Mouse (Mus musculus) liver, embryonic 15.5 days (tissue): ENCODE measurements around the gene Hspb3. TPM values are rescaled to one million over a fixed set of nuclear protein-coding genes. Genes with fewer than 3 reads are reported as not detected.

Experiments
- ATAC-seq: fragments of 200-750 bp; cut with Nextera tagmentation; 2 replicates; pipeline ENCODE4 v1.8.0; 2017; ENCODE audit warnings: moderate number of reproducible peaks, mild to moderate bottlenecking, moderate library complexity; ENCODE audit not compliant: insufficient read depth
- H3K27ac ChIP-seq: fragments of 300-500 bp; sonication (generic); replicated peaks from 2 replicates; pipeline ENCODE4 v1.5.1; 2015; ENCODE audit warnings: mild to moderate bottlenecking, inconsistent platforms
- H3K27me3 ChIP-seq: fragments of 300-500 bp; sonication (generic); 2 replicates; pipeline ENCODE4 v1.6.1; 2015; ENCODE audit warnings: mild to moderate bottlenecking, inconsistent platforms
- H3K36me3 ChIP-seq: fragments of 300-500 bp; sonication (generic); replicated peaks from 2 replicates; pipeline ENCODE4 v1.6.1; 2015; ENCODE audit warnings: moderate library complexity, mild to moderate bottlenecking, inconsistent platforms
- H3K4me1 ChIP-seq: fragments of 300-500 bp; sonication (generic); replicated peaks from 2 replicates; pipeline ENCODE4 v1.6.1; 2015; ENCODE audit warnings: inconsistent platforms
- H3K4me2 ChIP-seq: fragments of 300-500 bp; sonication (generic); 2 replicates; pipeline ENCODE4 v1.6.1; 2015; ENCODE audit warnings: moderate library complexity, mild to moderate bottlenecking, inconsistent platforms
- H3K4me3 ChIP-seq: fragments of 300-500 bp; sonication (generic); replicated peaks from 2 replicates; pipeline ENCODE4 v1.5.1; 2015; ENCODE audit warnings: mild to moderate bottlenecking, inconsistent platforms
- H3K9ac ChIP-seq: fragments of 300-500 bp; sonication (generic); 2 replicates; pipeline ENCODE4 v1.6.1; 2015; ENCODE audit warnings: moderate library complexity, mild to moderate bottlenecking, inconsistent platforms
- H3K9me3 ChIP-seq: fragments of 300-500 bp; sonication (generic); replicated peaks from 2 replicates; pipeline ENCODE4 v1.6.1; 2016; ENCODE audit warnings: inconsistent platforms
- WGBS: fragments of 180-500 bp; shearing (Covaris S2); methylation state at CpG from one replicate; pipeline ENCODE4 v1.1.7; 2015; ENCODE audit warnings: mixed read lengths; ENCODE audit not compliant: insufficient replicate concordance; 5-methylcytosine and 5-hydroxymethylcytosine counted together
- polyA plus RNA-seq: library from polyadenylated mRNA; unstranded; fragments of >200 nt; fragmentation: Nextera tagmentation; extraction: Ambion mirVana; gene quantifications from 2 replicates; pipeline ENCODE4 v1.2.1, GENCODE M21; 2015

Gene Hspb3
- 0.76 and 1.2 TPM in 2 replicates for polyA plus RNA-seq

- Histone ChIP-seq H3K4me1 (no peaks in the 10 kb centered on the region), H3K4me2 (no peak within 1 kb of the TSS), H3K27ac (no peak within 1 kb of the TSS), H3K36me3 (no peaks in the 10 kb centered on the region), H3K4me3 (no peak within 1 kb of the TSS), H3K9ac (no peak within 1 kb of the TSS), H3K9me3 (no peaks in the 10 kb centered on the region), H3K27me3 (no peaks in the 10 kb centered on the region)
- 59% methylated on average over 28 of the region's 28 CpGs for WGBS
- no peak for ATAC-seq
Observed at GRCm38 (mm10) chr13:113663151-113663779, at the start of gene Hspb3. Hspb3 (minus strand) TSS chr13:113663676.

DNA sequence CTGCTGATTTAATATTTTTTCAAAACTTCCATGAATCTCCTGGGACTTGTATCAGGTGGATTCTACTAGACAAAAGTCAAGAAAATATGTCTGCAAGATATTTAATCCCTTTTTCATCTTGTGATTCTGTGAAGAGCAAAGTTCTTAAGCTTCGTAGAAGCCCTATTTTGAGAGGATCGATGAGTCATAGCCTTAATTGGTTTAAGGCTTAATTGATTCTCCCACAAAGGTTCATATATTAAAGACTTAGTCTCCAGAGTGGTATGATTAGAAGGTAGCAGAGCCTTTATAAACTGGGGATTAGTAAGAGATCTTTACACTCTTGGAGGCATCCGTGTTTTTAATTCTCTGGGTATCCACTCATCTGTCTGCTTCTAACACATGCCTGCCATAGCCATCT is 49.7 kb upstream of the Hspb3 start:
- Histone ChIP-seq H3K4me2 (no peak overlapping the region), H3K36me3 (no peaks in the 10 kb centered on the region), H3K4me1 (no peaks in the 10 kb centered on the region), H3K9ac (no peak overlapping the region), H3K27me3 (no peaks in the 10 kb centered on the region), H3K9me3 (no peaks in the 10 kb centered on the region), H3K4me3 (no peak overlapping the region), H3K27ac (no peak overlapping the region)
- ATAC-seq: no peak
- 82% methylated on average over 3 of the region's 3 CpGs for WGBS

DNA sequence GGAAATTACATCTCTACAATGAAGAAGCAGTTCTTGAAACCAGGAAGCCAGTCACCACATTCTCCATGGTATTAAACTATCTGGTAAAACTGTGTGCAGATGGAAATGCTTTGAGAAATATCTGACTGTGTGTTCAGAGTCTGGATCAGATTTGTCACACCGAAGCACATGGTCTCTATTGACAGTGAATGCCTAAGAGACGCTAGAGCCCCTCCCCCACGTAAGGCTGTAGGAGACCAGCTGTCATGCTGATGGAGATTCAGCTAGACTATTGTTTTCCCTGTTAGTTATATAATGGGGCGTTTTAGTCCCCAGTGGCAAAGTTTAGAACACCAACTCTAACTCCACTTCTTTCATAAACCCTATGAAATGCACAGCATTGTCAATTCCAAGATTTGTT is 42.7 kb upstream of the Hspb3 start:
- no peak overlapping the region for H3K27ac ChIP-seq
- 36% methylated on average over 4 of the region's 4 CpGs for WGBS
- H3K9me3 ChIP-seq: no peaks in the 10 kb centered on the region
- H3K36me3 ChIP-seq: no peaks in the 10 kb centered on the region
- no peak for ATAC-seq
- H3K4me1 ChIP-seq: no peaks in the 10 kb centered on the region
- H3K4me3 ChIP-seq: no peak overlapping the region
- H3K27me3 ChIP-seq: no peaks in the 10 kb centered on the region
- no peak overlapping the region for H3K9ac ChIP-seq
- H3K4me2 ChIP-seq: no peak overlapping the region

DNA sequence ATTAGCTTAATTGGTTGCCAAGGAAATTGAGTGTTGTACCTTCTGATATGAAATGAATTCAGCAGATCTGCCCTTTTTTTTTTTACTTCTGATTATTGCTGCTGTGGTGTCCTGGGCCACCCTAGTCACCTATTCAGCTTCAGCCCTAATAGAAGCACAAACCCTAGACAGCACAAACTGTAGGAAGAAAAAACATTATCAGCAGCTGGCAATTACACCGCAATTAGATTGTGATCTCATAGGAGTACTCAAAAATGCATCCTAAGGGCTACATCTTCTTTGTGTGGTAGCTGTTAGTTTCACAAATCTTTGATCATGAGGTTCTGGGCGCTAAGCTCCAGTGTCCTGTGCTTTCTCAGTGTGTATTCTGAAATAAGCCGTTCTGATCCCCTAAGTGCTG is 37.7 kb upstream of the Hspb3 start:
- no peak for ATAC-seq
- no peak overlapping the region for H3K27ac ChIP-seq
- H3K4me3 ChIP-seq: no peak overlapping the region
- no peaks in the 10 kb centered on the region for H3K36me3 ChIP-seq
- no peaks in the 10 kb centered on the region for H3K9me3 ChIP-seq
- H3K4me2 ChIP-seq: no peak overlapping the region
- WGBS: 76% methylated on average over 3 of the region's 3 CpGs
- H3K4me1 ChIP-seq: peaks cover 5% of the 10 kb centered on the region; the same call in 1 of the 2 replicates
- H3K9ac ChIP-seq: no peak overlapping the region
- H3K27me3 ChIP-seq: no peaks in the 10 kb centered on the region

- Histone ChIP-seq H3K4me3 (no peak overlapping the region), H3K9me3 (no peaks in the 10 kb centered on the region), H3K4me1 (peaks cover 5% of the 10 kb centered on the region; the same call in 1 of the 2 replicates), H3K27me3 (no peaks in the 10 kb centered on the region), H3K27ac (no peak overlapping the region), H3K9ac (no peak overlapping the region), H3K36me3 (no peaks in the 10 kb centered on the region), H3K4me2 (peak overlapping the region; percentile 39)
- no peak for ATAC-seq
- 82% methylated on average over 8 of the region's 8 CpGs for WGBS
Observed at GRCm38 (mm10) chr13:113699928-113700327, 36.5 kb upstream of the Hspb3 start.

- no peak overlapping the region for H3K4me3 ChIP-seq
- peak; percentile 88 for ATAC-seq
Observed at GRCm38 (mm10) chr13:113699415-113699873, 36.0 kb upstream of the Hspb3 start.

GRCm38 (mm10) chr13:113696838-113697321 is 33.4 kb upstream of the Hspb3 start:
- Histone ChIP-seq H3K4me1 (peaks cover 6% of the 10 kb centered on the region; the same call in 1 of the 2 replicates), H3K4me2 (no peak overlapping the region), H3K27me3 (no peaks in the 10 kb centered on the region), H3K4me3 (no peak overlapping the region), H3K27ac (no peak overlapping the region), H3K9ac (no peak overlapping the region), H3K36me3 (no peaks in the 10 kb centered on the region), H3K9me3 (no peaks in the 10 kb centered on the region)
- WGBS: 56% methylated on average over 4 of the region's 4 CpGs
- ATAC-seq: no peak

More at GRCm38 (mm10) chr13:113699415-113699873, 36.0 kb upstream of the Hspb3 start:
- no peaks in the 10 kb centered on the region for H3K36me3 ChIP-seq
- no peak overlapping the region for H3K27ac ChIP-seq
- peak overlapping the region; percentile 39 for H3K4me2 ChIP-seq
- H3K9ac ChIP-seq: no peak overlapping the region
- H3K9me3 ChIP-seq: no peaks in the 10 kb centered on the region
- no peaks in the 10 kb centered on the region for H3K27me3 ChIP-seq
- WGBS: 34% methylated on average over 11 of the region's 11 CpGs
- peaks cover 5% of the 10 kb centered on the region; the same call in 1 of the 2 replicates for H3K4me1 ChIP-seq

- Histone ChIP-seq H3K9ac (no peak overlapping the region), H3K36me3 (no peaks in the 10 kb centered on the region), H3K27ac (no peak overlapping the region), H3K27me3 (no peaks in the 10 kb centered on the region), H3K9me3 (no peaks in the 10 kb centered on the region), H3K4me1 (peaks cover 11% of the 10 kb centered on the region; the same call in 1 of the 2 replicates), H3K4me2 (no peak overlapping the region), H3K4me3 (no peak overlapping the region)
- no peak for ATAC-seq
- 17% methylated on average over 6 of the region's 6 CpGs for WGBS
Observed at GRCm38 (mm10) chr13:113693383-113693782, 29.9 kb upstream of the Hspb3 start.

DNA sequence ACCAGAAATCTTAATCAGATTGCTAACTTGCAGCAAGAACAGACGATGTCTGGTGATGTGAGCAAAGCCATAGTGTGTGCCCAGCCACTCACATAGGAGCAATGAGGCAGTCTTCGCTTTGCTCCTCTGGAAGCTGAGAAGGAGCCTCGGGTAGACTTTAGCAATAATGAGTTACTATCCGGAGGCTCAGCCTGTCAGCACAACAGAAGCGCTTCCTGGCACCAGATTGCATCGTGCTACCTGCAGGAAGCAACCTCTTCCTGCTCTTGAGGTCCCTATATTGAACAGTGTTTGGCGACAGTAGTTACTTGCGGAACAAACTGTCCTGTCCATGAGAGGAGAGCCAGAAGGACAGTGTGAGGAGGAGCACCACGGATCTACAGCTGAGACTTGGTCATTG is 28.2 kb upstream of the Hspb3 start:
- no peak for ATAC-seq
- Histone ChIP-seq H3K4me1 (peaks cover 11% of the 10 kb centered on the region; the same call in 1 of the 2 replicates), H3K4me2 (no peak overlapping the region), H3K9me3 (no peaks in the 10 kb centered on the region), H3K36me3 (no peaks in the 10 kb centered on the region), H3K4me3 (no peak overlapping the region), H3K9ac (no peak overlapping the region), H3K27ac (no peak overlapping the region), H3K27me3 (no peaks in the 10 kb centered on the region)
- 22% methylated on average over 9 of the region's 9 CpGs for WGBS

GRCm38 (mm10) chr13:113689883-113690282 is 26.4 kb upstream of the Hspb3 start:
- no peak overlapping the region for H3K4me2 ChIP-seq
- no peak overlapping the region for H3K4me3 ChIP-seq
- H3K36me3 ChIP-seq: no peaks in the 10 kb centered on the region
- no peak overlapping the region for H3K9ac ChIP-seq
- H3K27ac ChIP-seq: no peak overlapping the region
- WGBS: 19% methylated on average over 7 of the region's 7 CpGs
- H3K9me3 ChIP-seq: no peaks in the 10 kb centered on the region
- H3K4me1 ChIP-seq: peaks cover 11% of the 10 kb centered on the region; the same call in 1 of the 2 replicates
- no peaks in the 10 kb centered on the region for H3K27me3 ChIP-seq
- ATAC-seq: no peak

- Histone ChIP-seq H3K4me2 (no peak overlapping the region), H3K4me1 (peaks cover 8% of the 10 kb centered on the region; the same call in 1 of the 2 replicates), H3K9ac (no peak overlapping the region), H3K9me3 (no peaks in the 10 kb centered on the region), H3K27me3 (no peaks in the 10 kb centered on the region), H3K4me3 (no peak overlapping the region), H3K36me3 (no peaks in the 10 kb centered on the region), H3K27ac (no peak overlapping the region)
- ATAC-seq: no peak
- 63% methylated on average over 8 of the region's 8 CpGs for WGBS
Observed at GRCm38 (mm10) chr13:113686691-113687121, 23.2 kb upstream of the Hspb3 start.
